Mouse (Mus musculus) megakaryocyte progenitor cell, adult 5-6 weeks (primary cell): Measurements from ENCODE around the gene Fxyd7. TPM values are rescaled to one million over a fixed set of nuclear protein-coding genes. Genes with fewer than 3 reads are reported as not detected.

Source experiments
- ATAC-seq: replicated peaks from 2 replicates; pipeline ENCODE4 v1.8.0; 2016; ENCODE audit warnings: mild to moderate bottlenecking, moderate TSS enrichment, inconsistent platforms; ENCODE audit not compliant: poor library complexity
- total RNA-seq, 2 experiments: library from RNA; stranded (forward) in 1 of 2; stranded (reverse) in 1 of 2; fragments of 157-497, 149-512 nt in 1 of 2; fragments of 200-1000 nt in 1 of 2; gene quantifications; 2 replicates each; pipeline versions ENCODE4 v1.2.3 to v1.2.4; 2015 to 2017

Gene Fxyd7
- total RNA-seq (2015): not detected in 2 replicates
- not detected in 2 replicates for total RNA-seq (2017)

GRCm38 (mm10) chr7:31051321-31052021 is at the start of gene Fxyd7:
Gene Fxyd7, minus strand, starts transcription at chr7:31051467.
- no peak for ATAC-seq

GRCm38 (mm10) chr7:31100786-31101185 is 49.5 kb upstream of the Fxyd7 start:
- ATAC-seq: no peak

GRCm38 (mm10) chr7:31099612-31099982 is 48.3 kb upstream of the Fxyd7 start:
- no peak for ATAC-seq

GRCm38 (mm10) chr7:31098697-31099611 is 47.7 kb upstream of the Fxyd7 start:
- ATAC-seq: no peak

- ATAC-seq: peak; percentile 90
Observed at GRCm38 (mm10) chr7:31097583-31098248, 46.4 kb upstream of the Fxyd7 start.

GRCm38 (mm10) chr7:31096892-31097564 is 45.8 kb upstream of the Fxyd7 start:
- peak; percentile 15; the same call in 1 of the 2 replicates for ATAC-seq

GRCm38 (mm10) chr7:31094774-31095501 is 43.7 kb upstream of the Fxyd7 start:
- ATAC-seq: peak; percentile 18; the same call in 1 of the 2 replicates

- peak; percentile 87 for ATAC-seq
Observed at GRCm38 (mm10) chr7:31089721-31090120, 38.5 kb upstream of the Fxyd7 start.

- no peak for ATAC-seq
Observed at GRCm38 (mm10) chr7:31088206-31088605, 36.9 kb upstream of the Fxyd7 start.

GRCm38 (mm10) chr7:31087262-31087661 is 36.0 kb upstream of the Fxyd7 start:
- no peak for ATAC-seq

- no peak for ATAC-seq
Observed at GRCm38 (mm10) chr7:31086175-31086755, 35.0 kb upstream of the Fxyd7 start.

- no peak for ATAC-seq
Observed at GRCm38 (mm10) chr7:31085171-31085570, 33.9 kb upstream of the Fxyd7 start.

- ATAC-seq: no peak
Observed at GRCm38 (mm10) chr7:31084140-31084539, 32.9 kb upstream of the Fxyd7 start.

GRCm38 (mm10) chr7:31082831-31083588 is 31.7 kb upstream of the Fxyd7 start:
- no peak for ATAC-seq

- ATAC-seq: no peak
Observed at GRCm38 (mm10) chr7:31082106-31082505, 30.8 kb upstream of the Fxyd7 start.

- no peak for ATAC-seq
Observed at GRCm38 (mm10) chr7:31081106-31081505, 29.8 kb upstream of the Fxyd7 start.

- no peak for ATAC-seq
Observed at GRCm38 (mm10) chr7:31080611-31081010, 29.3 kb upstream of the Fxyd7 start.

- no peak for ATAC-seq
Observed at GRCm38 (mm10) chr7:31079670-31080069, 28.4 kb upstream of the Fxyd7 start.

- ATAC-seq: peak; percentile 87
Observed at GRCm38 (mm10) chr7:31077885-31078445, 26.7 kb upstream of the Fxyd7 start.
